Mouse (Mus musculus): Measurements from ENCODE around the gene Ptprcap. TPM values are rescaled to one million over a fixed set of nuclear protein-coding genes. Genes with fewer than 3 reads are reported as not detected.

Gene Ptprcap
- polyA plus RNA-seq, 1 experiment from 2014 or later: 13.5 TPM

GRCm38 (mm10) chr19:4142416-4143173, 10.8 kb upstream of the Ptprcap start:
- H3K27me3 ChIP-seq: no peaks in the 10 kb centered on the region
- no peak overlapping the region for H3K9ac ChIP-seq
- H3K9me3 ChIP-seq: no peaks in the 10 kb centered on the region
- H3K4me1 ChIP-seq: peaks cover under 1% of the 10 kb centered on the region; the same call in 1 of the 2 replicates
- ATAC-seq (ENCODE audit: borderline replicate concordance, extremely low read depth, low FRiP score, low TSS enrichment): no peak
- H3K27ac ChIP-seq: no peak overlapping the region
- H3K4me2 ChIP-seq: no peak overlapping the region
- 88% methylated on average over 18 of the region's 18 CpGs for WGBS
- H3K36me3 ChIP-seq: no peaks in the 10 kb centered on the region
- H3K4me3 ChIP-seq: no peak overlapping the region

DNA sequence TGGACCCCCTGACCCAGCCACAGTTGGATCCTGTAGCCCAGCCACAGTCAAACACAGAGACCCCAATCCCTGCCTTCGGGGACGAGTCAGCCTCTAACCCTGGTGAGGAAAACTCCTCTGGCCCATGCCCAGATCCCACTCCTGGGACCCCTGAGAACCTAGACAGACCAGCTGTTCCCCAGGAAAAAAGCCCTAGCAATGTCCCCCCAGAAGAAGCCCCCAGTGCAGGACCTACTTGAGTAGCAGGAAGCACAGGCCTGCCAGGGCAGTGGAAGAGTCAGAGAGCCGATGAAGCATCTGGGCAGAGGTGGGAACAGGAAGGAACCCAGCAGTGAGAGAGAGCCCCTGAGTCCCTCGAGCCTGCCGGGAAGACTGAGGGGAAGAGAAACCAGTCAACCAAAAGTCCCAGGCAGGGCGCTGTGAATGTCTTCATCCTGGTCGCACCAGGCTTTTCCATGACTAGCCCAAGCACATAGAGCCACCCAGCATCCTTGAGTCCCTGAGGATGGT, 9.6 kb upstream of the Ptprcap start, which contains the start of gene Cabp4:
TSS of gene Cabp4 (minus strand) at position 275 of the 510 bp plus-strand sequence.
- Histone ChIP-seq H3K27me3 (no peaks in the 10 kb centered on the region), H3K4me3 (no peak within 1 kb of the TSS), H3K4me2 (no peak within 1 kb of the TSS), H3K9ac (no peak within 1 kb of the TSS), H3K9me3 (no peaks in the 10 kb centered on the region), H3K4me1 (peaks cover 6% of the 10 kb centered on the region), H3K36me3 (no peaks in the 10 kb centered on the region), H3K27ac (no peak within 1 kb of the TSS)
- WGBS: 67% methylated on average over 7 of the region's 7 CpGs
- ATAC-seq (ENCODE audit: borderline replicate concordance, extremely low read depth, low FRiP score, low TSS enrichment): no peak

- no peak for ATAC-seq (ENCODE audit: borderline replicate concordance, extremely low read depth, low FRiP score, low TSS enrichment)
- Histone ChIP-seq H3K4me2 (no peak overlapping the region), H3K4me3 (no peak overlapping the region), H3K27ac (no peak overlapping the region), H3K36me3 (no peaks in the 10 kb centered on the region), H3K4me1 (peaks cover 16% of the 10 kb centered on the region), H3K9me3 (no peaks in the 10 kb centered on the region), H3K27me3 (no peaks in the 10 kb centered on the region), H3K9ac (no peak overlapping the region)
- WGBS: 69% methylated on average over 16 of the region's 16 CpGs
Observed at GRCm38 (mm10) chr19:4144550-4145498, 8.6 kb upstream of the Ptprcap start.

DNA sequence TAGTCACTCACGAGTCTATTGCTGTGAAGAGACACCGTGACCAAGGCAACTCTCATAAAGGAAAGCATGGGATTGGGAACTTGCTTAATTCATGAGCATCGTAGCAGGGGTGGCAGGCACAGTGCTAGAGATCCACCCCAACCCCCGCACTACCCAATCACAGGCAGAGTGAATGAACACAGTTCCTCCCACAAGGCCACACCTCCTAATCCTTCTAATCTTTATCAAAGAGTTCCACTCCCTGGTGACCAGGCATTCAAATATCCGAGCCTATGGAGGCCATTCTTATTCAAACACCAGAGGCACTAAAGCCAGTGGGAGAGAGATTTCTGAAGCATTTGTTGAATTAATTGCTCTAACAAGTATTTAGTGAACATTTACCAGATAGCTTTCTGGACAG, 7.5 kb upstream of the Ptprcap start:
- WGBS: 87% methylated on average over 5 of the region's 5 CpGs

DNA sequence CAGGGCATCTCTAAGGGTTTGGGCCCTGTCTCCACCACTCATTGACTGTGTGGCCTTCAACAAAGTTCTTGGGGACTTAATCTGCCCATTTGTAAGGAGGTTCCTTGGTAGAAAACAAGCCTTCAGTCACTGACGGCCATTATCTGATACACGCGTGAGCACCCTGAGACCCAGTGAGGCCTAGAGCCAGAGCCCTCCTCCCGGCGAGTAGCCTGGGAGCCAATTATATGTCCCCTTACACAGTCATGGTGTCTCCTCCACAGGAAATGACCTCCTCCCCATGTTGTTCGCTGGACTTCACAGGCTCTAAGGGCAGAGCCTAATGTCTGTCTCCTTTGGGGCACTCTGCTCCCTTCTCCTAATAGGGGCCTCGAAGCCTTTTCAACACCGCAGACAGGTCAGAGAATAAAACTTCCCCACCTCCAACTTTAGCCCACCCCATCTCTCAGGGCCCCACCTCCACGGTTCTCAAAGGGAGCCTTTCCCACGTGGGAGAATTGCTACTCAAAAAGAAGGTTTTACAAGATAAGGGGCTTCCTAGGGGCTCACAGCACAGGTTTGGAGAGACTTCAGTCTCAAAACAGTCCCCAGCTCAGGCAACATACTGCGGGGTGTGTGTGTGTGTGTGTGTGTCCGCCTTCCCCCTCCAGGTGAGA, 6.9 kb upstream of the Ptprcap start:
- no peak for ATAC-seq (ENCODE audit: borderline replicate concordance, extremely low read depth, low FRiP score, low TSS enrichment)
- no peaks in the 10 kb centered on the region for H3K9me3 ChIP-seq
- H3K4me1 ChIP-seq: peaks cover 16% of the 10 kb centered on the region
- no peak overlapping the region for H3K27ac ChIP-seq
- H3K36me3 ChIP-seq: peaks cover 6% of the 10 kb centered on the region; the same call in 1 of the 2 replicates
- H3K9ac ChIP-seq: no peak overlapping the region
- H3K27me3 ChIP-seq: no peaks in the 10 kb centered on the region
- H3K4me3 ChIP-seq: no peak overlapping the region
- WGBS: 64% methylated on average over 12 of the region's 12 CpGs
- no peak overlapping the region for H3K4me2 ChIP-seq

More for the DNA sequence above, 7.5 kb upstream of the Ptprcap start:
- Histone ChIP-seq H3K4me3 (no peak overlapping the region), H3K4me1 (peaks cover 16% of the 10 kb centered on the region), H3K9me3 (no peaks in the 10 kb centered on the region), H3K36me3 (peaks cover 1% of the 10 kb centered on the region; the same call in 1 of the 2 replicates), H3K27ac (no peak overlapping the region), H3K9ac (no peak overlapping the region), H3K4me2 (no peak overlapping the region), H3K27me3 (no peaks in the 10 kb centered on the region)
- ATAC-seq (ENCODE audit: borderline replicate concordance, extremely low read depth, low FRiP score, low TSS enrichment): no peak

GRCm38 (mm10) chr19:4147022-4147405, 6.4 kb upstream of the Ptprcap start:
- Histone ChIP-seq H3K4me1 (peaks cover 16% of the 10 kb centered on the region), H3K27ac (no peak overlapping the region), H3K9me3 (no peaks in the 10 kb centered on the region), H3K4me2 (no peak overlapping the region), H3K9ac (no peak overlapping the region), H3K4me3 (no peak overlapping the region), H3K36me3 (peaks cover 6% of the 10 kb centered on the region; the same call in 1 of the 2 replicates), H3K27me3 (no peaks in the 10 kb centered on the region)
- 58% methylated on average over 3 of the region's 3 CpGs for WGBS
- no peak for ATAC-seq (ENCODE audit: borderline replicate concordance, extremely low read depth, low FRiP score, low TSS enrichment)

DNA sequence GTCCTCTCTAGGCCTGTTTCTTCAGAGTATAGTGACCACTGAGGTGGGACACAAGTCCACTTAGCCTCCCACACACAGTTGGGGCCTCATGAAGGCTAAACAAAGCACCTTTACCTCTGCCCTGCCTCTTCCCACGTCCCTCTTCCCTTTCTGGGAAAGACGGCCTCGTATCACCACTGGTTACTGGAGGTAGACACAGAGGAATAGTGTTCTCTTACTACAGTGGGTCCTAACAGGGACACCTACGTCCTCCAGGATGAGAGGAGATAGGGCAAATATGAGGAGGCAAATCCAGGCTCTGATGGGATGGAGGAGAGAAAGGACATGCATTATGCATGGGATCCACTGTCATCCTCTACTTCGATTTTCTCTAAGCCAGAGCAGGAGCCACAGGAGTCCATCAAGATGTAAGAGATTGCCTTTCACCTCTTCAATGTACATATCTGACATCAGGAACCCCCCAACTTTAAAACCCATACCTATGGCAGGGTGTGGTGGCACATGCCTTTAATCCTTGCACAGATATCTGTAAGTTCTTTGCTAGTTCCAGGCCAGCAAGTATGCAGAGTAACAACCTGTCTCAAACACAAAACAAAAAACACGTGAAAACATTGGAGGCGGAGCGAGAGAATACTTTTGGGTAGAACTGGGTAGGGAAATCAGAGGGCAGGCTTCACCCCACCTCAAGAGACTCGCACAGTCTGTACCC, 5.5 kb upstream of the Ptprcap start:
- no peak; the same call in 1 of the 2 replicates for ATAC-seq (ENCODE audit: borderline replicate concordance, extremely low read depth, low FRiP score, low TSS enrichment)
- no peak overlapping the region; the same call in 1 of the 2 replicates for H3K27ac ChIP-seq
- H3K9me3 ChIP-seq: no peaks in the 10 kb centered on the region

DNA sequence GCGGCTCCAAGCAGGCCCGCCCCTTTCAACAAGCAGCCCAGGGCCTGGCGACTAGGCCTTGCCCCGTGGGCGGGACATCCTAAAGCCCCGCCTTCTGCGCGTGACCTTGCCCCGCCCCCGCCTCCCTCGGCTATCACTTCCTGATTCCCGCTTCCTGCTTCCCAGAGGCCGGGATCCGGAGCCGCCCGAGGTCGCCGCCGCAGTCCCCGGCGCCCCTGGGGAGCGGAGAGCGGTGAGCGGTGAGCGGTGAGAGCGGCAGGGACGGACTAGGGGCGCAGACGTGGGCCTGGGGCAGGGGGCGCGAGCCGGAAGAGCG, 5.0 kb upstream of the Ptprcap start, which contains the start of gene Coro1b:
TSS of gene Coro1b (plus strand) at position 129 of the 316 bp plus-strand sequence.
- H3K36me3 ChIP-seq: peaks cover 10% of the 10 kb centered on the region
- H3K4me2 ChIP-seq: peak within 1 kb of the TSS; percentile 82
- H3K9me3 ChIP-seq: no peaks in the 10 kb centered on the region
- peak within 1 kb of the TSS; percentile 93 for H3K9ac ChIP-seq
- H3K27ac ChIP-seq: peak within 1 kb of the TSS; percentile 72
- WGBS: under 1% methylated on average over 32 of the region's 33 CpGs
- peak; percentile 96 for ATAC-seq (ENCODE audit: borderline replicate concordance, extremely low read depth, low FRiP score, low TSS enrichment)
- peaks cover 16% of the 10 kb centered on the region for H3K4me1 ChIP-seq
- H3K4me3 ChIP-seq: peak within 1 kb of the TSS; percentile 96
- no peaks in the 10 kb centered on the region for H3K27me3 ChIP-seq

More for the DNA sequence above, 5.5 kb upstream of the Ptprcap start:
- H3K36me3 ChIP-seq: peaks cover 6% of the 10 kb centered on the region; the same call in 1 of the 2 replicates
- 38% methylated on average over 9 of the region's 9 CpGs for WGBS
- H3K4me3 ChIP-seq: peak overlapping the region; percentile 96
- peak overlapping the region; percentile 82 for H3K4me2 ChIP-seq
- peak overlapping the region; percentile 93; the same call in 1 of the 2 replicates for H3K9ac ChIP-seq
- H3K4me1 ChIP-seq: peaks cover 16% of the 10 kb centered on the region
- no peaks in the 10 kb centered on the region for H3K27me3 ChIP-seq

- Histone ChIP-seq H3K27me3 (no peaks in the 10 kb centered on the region), H3K9ac (peak overlapping the region; percentile 93), H3K9me3 (no peaks in the 10 kb centered on the region), H3K4me3 (peak overlapping the region; percentile 96), H3K4me2 (peak overlapping the region; percentile 82), H3K4me1 (peaks cover 16% of the 10 kb centered on the region), H3K27ac (peak overlapping the region; percentile 72), H3K36me3 (peaks cover 13% of the 10 kb centered on the region)
- WGBS: 2% methylated on average over 7 of the region's 8 CpGs
- ATAC-seq (ENCODE audit: borderline replicate concordance, extremely low read depth, low FRiP score, low TSS enrichment): no peak
Observed at GRCm38 (mm10) chr19:4148819-4149218, 4.6 kb upstream of the Ptprcap start.

DNA sequence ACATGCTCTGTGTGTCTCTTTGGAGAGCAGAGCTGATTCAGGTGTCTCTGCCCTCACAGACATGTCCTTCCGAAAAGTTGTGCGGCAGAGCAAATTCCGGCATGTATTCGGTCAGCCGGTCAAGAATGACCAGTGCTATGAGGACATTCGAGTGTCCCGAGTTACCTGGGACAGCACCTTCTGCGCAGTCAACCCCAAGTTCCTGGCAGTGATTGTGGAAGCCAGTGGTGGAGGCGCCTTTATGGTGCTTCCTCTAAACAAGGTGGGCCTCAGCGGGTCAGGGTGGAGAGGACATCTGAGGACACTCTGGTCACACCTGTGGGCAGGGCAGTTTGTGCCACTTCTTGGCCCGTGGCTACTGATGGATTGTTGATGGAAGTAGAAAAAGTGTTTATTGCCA, 4.1 kb upstream of the Ptprcap start:
- Histone ChIP-seq H3K4me3 (peak overlapping the region; percentile 96), H3K9ac (peak overlapping the region; percentile 93), H3K27me3 (no peaks in the 10 kb centered on the region), H3K27ac (no peak overlapping the region), H3K4me2 (peak overlapping the region; percentile 82), H3K9me3 (no peaks in the 10 kb centered on the region), H3K36me3 (peaks cover 14% of the 10 kb centered on the region), H3K4me1 (peaks cover 16% of the 10 kb centered on the region)
- no peak for ATAC-seq (ENCODE audit: borderline replicate concordance, extremely low read depth, low FRiP score, low TSS enrichment)
- WGBS: 77% methylated on average over 11 of the region's 11 CpGs

All from lung, embryonic 15.5 days (tissue).